Mouse (Mus musculus) lung, postnatal 0 days (tissue): ENCODE measurements around the gene Rai1. TPM values are rescaled to one million over a fixed set of nuclear protein-coding genes. Genes with fewer than 3 reads are reported as not detected.

ENCODE experiments used
- ATAC-seq: fragments of 200-750 bp; cut with Nextera tagmentation; 2 replicates; pipeline ENCODE4 v1.8.0; 2017; ENCODE audit warnings: moderate library complexity
- DNase-seq: peaks from one replicate; pipeline ENCODE4 v3.0.0-alpha.2; 2016; ENCODE audit warnings: low spot score
- H3K27ac ChIP-seq: fragments of 300-500 bp; sonication (generic); 2 replicates; pipeline ENCODE4 v1.5.1; 2014; ENCODE audit warnings: antibody characterized with exemption, mild to moderate bottlenecking, low read length, mixed read lengths
- H3K27me3 ChIP-seq: fragments of 300-500 bp; sonication (generic); replicated peaks from 2 replicates; pipeline ENCODE4 v1.6.1; 2014; ENCODE audit warnings: low read length, mixed read lengths; ENCODE audit not compliant: insufficient read depth
- H3K36me3 ChIP-seq: fragments of 300-500 bp; sonication (generic); 2 replicates; pipeline ENCODE4 v1.6.1; 2014; ENCODE audit warnings: low read length, mixed read lengths; ENCODE audit not compliant: insufficient read depth
- H3K4me1 ChIP-seq: fragments of 300-500 bp; sonication (generic); 2 replicates; pipeline ENCODE4 v1.6.1; 2014; ENCODE audit warnings: antibody characterized with exemption, low read depth, low read length, mixed read lengths; ENCODE audit not compliant: insufficient read depth
- H3K4me2 ChIP-seq: fragments of 300-500 bp; sonication (generic); replicated peaks from 2 replicates; pipeline ENCODE4 v1.6.1; 2014; ENCODE audit warnings: low read depth, mild to moderate bottlenecking, low read length, moderate library complexity, mixed read lengths
- H3K4me3 ChIP-seq: fragments of 300-500 bp; sonication (generic); 2 replicates; pipeline ENCODE4 v1.5.1; 2014; ENCODE audit warnings: low read depth, low read length
- H3K9ac ChIP-seq: fragments of 300-500 bp; sonication (generic); replicated peaks from 2 replicates; pipeline ENCODE4 v1.6.1; 2014; ENCODE audit warnings: low read depth, mild to moderate bottlenecking
- H3K9me3 ChIP-seq: fragments of 300-500 bp; sonication (generic); 2 replicates; pipeline ENCODE4 v1.6.1; 2016; ENCODE audit warnings: low read length, mixed read lengths
- CTCF ChIP-seq: IDR thresholded peaks from 2 replicates; pipeline ENCODE4 v1.5.1; 2016; ENCODE audit warnings: antibody characterized with exemption, mild to moderate bottlenecking
- EP300 ChIP-seq: IDR thresholded peaks from 2 replicates; pipeline ENCODE4 v1.6.1; 2016; ENCODE audit warnings: antibody characterized with exemption, mild to moderate bottlenecking, control low read depth
- WGBS: fragments of 180-500 bp; shearing (Covaris S2); extraction: QIAGEN DNeasy Blood & Tissue Kit; methylation state at CpG from one replicate; pipeline ENCODE4 v1.1.7; 2014; 5-methylcytosine and 5-hydroxymethylcytosine counted together
- polyA plus RNA-seq: library from polyadenylated mRNA; unstranded; fragments of >200 nt; fragmentation: Nextera tagmentation; extraction: Ambion mirVana; gene quantifications from 2 replicates; pipeline ENCODE4 v1.2.1, GENCODE M21; 2015

Gene Rai1
- polyA plus RNA-seq, 1 experiment from 2014 or later = 16.2 TPM

GRCm38 (mm10) chr11:60132061-60132460 is 27.2 kb downstream of the Rai1 start:
- no peaks in the 10 kb centered on the region for H3K9me3 ChIP-seq
- no peak overlapping the region for H3K9ac ChIP-seq
- DNase-seq (no peak), ATAC-seq (no peak)
- TF ChIP-seq EP300 (no peak), CTCF (no peak)
- no peaks in the 10 kb centered on the region for H3K27me3 ChIP-seq
- no peaks in the 10 kb centered on the region for H3K36me3 ChIP-seq
- no peak overlapping the region for H3K27ac ChIP-seq
- H3K4me3 ChIP-seq = no peak overlapping the region
- 83% methylated on average over 1 of the region's 1 CpGs for WGBS
- H3K4me1 ChIP-seq = peaks cover 5% of the 10 kb centered on the region; the same call in 1 of the 2 replicates
- H3K4me2 ChIP-seq = no peak overlapping the region

GRCm38 (mm10) chr11:60136491-60136890 is 31.7 kb downstream of the Rai1 start:
- Histone ChIP-seq H3K9me3 (no peaks in the 10 kb centered on the region), H3K36me3 (no peaks in the 10 kb centered on the region), H3K27me3 (no peaks in the 10 kb centered on the region), H3K4me3 (no peak overlapping the region), H3K4me2 (no peak overlapping the region), H3K9ac (no peak overlapping the region), H3K27ac (no peak overlapping the region), H3K4me1 (peaks cover 5% of the 10 kb centered on the region; the same call in 1 of the 2 replicates)
- ATAC-seq (no peak), DNase-seq (no peak)
- TF ChIP-seq EP300 (no peak), CTCF (no peak)
- 83% methylated on average over 1 of the region's 1 CpGs for WGBS

GRCm38 (mm10) chr11:60137170-60137569 is 32.4 kb downstream of the Rai1 start:
- no peaks in the 10 kb centered on the region for H3K36me3 ChIP-seq
- no peak for ATAC-seq
- H3K27ac ChIP-seq = no peak overlapping the region
- H3K9ac ChIP-seq = no peak overlapping the region
- H3K4me2 ChIP-seq = no peak overlapping the region
- no peaks in the 10 kb centered on the region for H3K27me3 ChIP-seq
- H3K9me3 ChIP-seq = no peaks in the 10 kb centered on the region
- TF ChIP-seq CTCF = peak; percentile 41
- no peak for TF ChIP-seq EP300
- H3K4me1 ChIP-seq = peaks cover 5% of the 10 kb centered on the region; the same call in 1 of the 2 replicates
- peak; percentile 22 for DNase-seq
- H3K4me3 ChIP-seq = no peak overlapping the region

- H3K27ac ChIP-seq = no peak overlapping the region
- DNase-seq = peak; percentile 37
- 0 out of 2 replicates have a peak, but pooled peaks have one; percentile 13 for ATAC-seq
- H3K9me3 ChIP-seq = no peaks in the 10 kb centered on the region
- peak overlapping the region; percentile 43 for H3K9ac ChIP-seq
- H3K4me2 ChIP-seq = peak overlapping the region; percentile 100
- H3K27me3 ChIP-seq = no peaks in the 10 kb centered on the region
- TF ChIP-seq CTCF (no peak), EP300 (no peak)
- H3K4me3 ChIP-seq = peak overlapping the region; percentile 55
- peaks cover 2% of the 10 kb centered on the region; the same call in 1 of the 2 replicates for H3K36me3 ChIP-seq
- H3K4me1 ChIP-seq = peaks cover 5% of the 10 kb centered on the region; the same call in 1 of the 2 replicates
- 5% methylated on average over 23 of the region's 24 CpGs for WGBS
These were observed 34.4 kb downstream of the Rai1 start for GRCm38 (mm10) chr11:60139141-60139733.

- H3K4me3 ChIP-seq = peak overlapping the region; percentile 55
- peak overlapping the region; percentile 14; the same call in 1 of the 2 replicates for H3K27ac ChIP-seq
- WGBS = 1% methylated on average over 58 of the region's 66 CpGs
- no peaks in the 10 kb centered on the region for H3K9me3 ChIP-seq
- peak overlapping the region; percentile 100 for H3K4me2 ChIP-seq
- H3K27me3 ChIP-seq = no peaks in the 10 kb centered on the region
- DNase-seq (peak; percentile 52), ATAC-seq (peak; percentile 64)
- H3K9ac ChIP-seq = peak overlapping the region; percentile 43
- peaks cover 8% of the 10 kb centered on the region; the same call in 1 of the 2 replicates for H3K36me3 ChIP-seq
- no peak for TF ChIP-seq EP300
- TF ChIP-seq CTCF = peak; percentile 21
- H3K4me1 ChIP-seq = peaks cover 5% of the 10 kb centered on the region; the same call in 1 of the 2 replicates
These were observed 35.0 kb downstream of the Rai1 start for GRCm38 (mm10) chr11:60139734-60140371.

- 0 out of 2 replicates have a peak, but pooled peaks have one; percentile 24 for ATAC-seq
- no peak for TF ChIP-seq CTCF
- TF ChIP-seq EP300 = no peak
- WGBS = 12% methylated on average over 21 of the region's 32 CpGs
- DNase-seq = peak; percentile 23
- Histone ChIP-seq H3K27ac (no peak overlapping the region), H3K9ac (peak overlapping the region; percentile 43; the same call in 1 of the 2 replicates), H3K4me2 (peak overlapping the region; percentile 100), H3K9me3 (no peaks in the 10 kb centered on the region), H3K4me3 (peak overlapping the region; percentile 55), H3K4me1 (peaks cover 7% of the 10 kb centered on the region; the same call in 1 of the 2 replicates), H3K36me3 (peaks cover 8% of the 10 kb centered on the region; the same call in 1 of the 2 replicates), H3K27me3 (no peaks in the 10 kb centered on the region)
These were observed 35.9 kb downstream of the Rai1 start for GRCm38 (mm10) chr11:60140586-60141284.
